Mouse (Mus musculus) left cerebral cortex, postnatal 10 days (tissue): Measurements from ENCODE around the gene Kcna10. TPM values are rescaled to one million over a fixed set of nuclear protein-coding genes. Genes with fewer than 3 reads are reported as not detected.

Experiments used
- DNase-seq, 2 experiments: peaks; one replicate each; pipeline ENCODE4 v3.0.0; 2021 to 2022; ENCODE audit warnings: low spot score in 2 of 2, mixed read lengths in 1 of 2; ENCODE audit errors: extremely low spot score in 1 of 2
- intact Hi-C: fragments of 180-260 bp; cut with DNase I; formaldehyde crosslinking; loops from one replicate; pipeline ENCODE4 v1.15.1; 2025
- total RNA-seq, 2 experiments: library from RNA; stranded (reverse); gene quantifications; 2 replicates each; pipeline ENCODE4 v1.2.3; 2021

Kcna10 gene
- total RNA-seq, result not detected

GRCm38 (mm10) chr3:107182756-107183155 is at the start of gene Kcna10:
TSS of gene Kcna10 (plus strand) at chr3:107183056.
- intact Hi-C loops, result no loop called here
- no peak for DNase-seq

GRCm38 (mm10) chr3:107134457-107134856 is 48.4 kb upstream of the Kcna10 start:
- no peak for DNase-seq
- intact Hi-C loops, result no loop called here

DNA sequence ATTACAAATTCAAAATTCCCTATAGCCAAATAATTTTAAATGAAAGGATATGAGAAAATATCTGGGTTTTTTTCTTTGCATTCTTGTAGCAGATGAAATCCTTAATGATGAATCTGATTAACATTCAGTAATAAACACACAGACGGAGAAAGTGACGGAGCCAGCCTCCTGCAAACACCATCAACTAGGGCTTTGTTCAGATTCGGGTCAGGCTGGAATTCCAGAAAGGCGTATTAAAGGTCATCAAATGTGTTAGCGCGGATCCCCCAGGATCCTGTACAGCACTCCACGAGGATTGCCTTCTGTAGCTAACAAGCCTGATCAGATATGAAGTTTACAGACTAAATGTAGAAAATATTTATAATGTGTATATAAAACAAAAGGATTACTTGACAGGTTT is 35.7 kb upstream of the Kcna10 start:
- intact Hi-C loops, result no loop called here
- DNase-seq, result no peak

- DNase-seq, result no peak
- intact Hi-C loops, result no loop called here
These were observed 33.9 kb upstream of the Kcna10 start for GRCm38 (mm10) chr3:107149006-107149405.

DNA sequence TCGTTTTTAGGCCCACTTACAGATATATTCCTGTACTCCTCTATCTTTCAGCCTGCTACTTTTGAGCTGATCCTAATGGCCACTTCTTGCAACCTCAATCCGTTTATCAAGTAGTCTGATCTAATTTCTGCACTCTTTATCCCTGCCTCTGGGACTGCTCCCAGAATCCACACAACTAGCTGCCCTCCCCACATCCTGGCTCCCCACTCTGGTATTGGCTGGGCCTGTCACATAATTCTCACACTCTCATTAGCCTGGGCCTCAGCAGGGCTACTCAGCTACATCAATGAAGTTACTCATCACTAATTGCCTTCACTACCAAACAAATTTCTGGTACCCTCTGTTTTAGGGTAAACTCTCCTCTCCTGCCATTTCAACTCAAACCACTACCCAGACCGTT is 32.4 kb upstream of the Kcna10 start:
- intact Hi-C loops, result no loop called here
- peak in 1 of 2 experiments; percentile 30 for DNase-seq

DNA sequence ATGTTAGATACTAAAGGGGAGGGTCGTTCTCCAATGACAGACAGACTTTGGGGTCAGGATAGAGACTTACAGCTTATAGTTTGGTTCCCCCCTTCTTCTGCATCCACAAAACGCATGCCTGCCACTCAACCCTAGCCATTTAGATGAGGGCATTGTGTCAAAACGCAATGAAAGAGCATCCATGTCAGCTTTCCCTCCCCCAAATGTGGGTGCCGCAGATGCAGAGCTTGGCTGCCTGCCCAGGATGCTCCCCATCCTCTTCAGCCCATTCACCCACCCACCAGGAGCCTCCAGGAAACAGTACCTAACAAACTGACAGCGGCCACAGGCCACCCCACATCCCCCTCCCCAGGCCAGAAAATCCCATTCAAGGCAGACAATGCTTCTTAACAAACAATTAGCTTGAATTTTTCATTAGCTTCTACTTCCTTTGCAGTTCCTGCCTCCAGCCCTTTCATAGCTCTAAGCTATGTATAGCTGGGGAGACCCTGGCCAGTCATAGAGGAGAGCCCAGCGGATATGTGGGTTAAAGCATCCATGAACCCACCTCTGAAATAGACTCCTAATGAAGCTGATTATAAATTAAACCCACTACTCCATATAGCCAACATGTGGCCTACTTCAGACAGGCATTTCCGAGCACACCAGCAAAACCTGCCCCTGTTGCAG is 31.9 kb upstream of the Kcna10 start:
- peak in 1 of 2 experiments; percentile 47 for DNase-seq
- intact Hi-C loops, result no loop called here

- no peak for DNase-seq
- intact Hi-C loops, result no loop called here
These were observed 28.8 kb upstream of the Kcna10 start for GRCm38 (mm10) chr3:107153772-107154655.

- intact Hi-C loops, result no loop called here
- DNase-seq, result no peak
These were observed 24.0 kb upstream of the Kcna10 start for GRCm38 (mm10) chr3:107158856-107159255.

DNA sequence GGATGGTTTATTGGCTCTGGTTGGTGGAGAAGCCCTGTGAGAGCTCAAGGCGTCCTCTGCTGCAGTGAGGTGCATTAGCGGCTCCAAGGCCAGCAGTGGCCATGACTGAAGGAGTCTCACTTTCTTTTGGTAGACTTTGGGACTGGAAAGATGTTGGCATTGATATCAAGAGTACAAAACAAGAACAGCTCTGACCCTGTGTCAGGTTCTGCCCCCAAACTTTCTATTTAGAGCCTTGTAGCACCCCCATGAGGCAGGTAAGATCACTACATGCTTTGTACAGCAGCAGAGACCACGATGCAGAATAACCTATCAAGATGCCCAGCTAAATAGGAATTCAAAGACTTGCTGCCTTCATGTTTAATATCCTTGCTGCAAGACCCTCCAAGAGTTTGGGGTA is 23.4 kb upstream of the Kcna10 start:
- DNase-seq, result no peak
- intact Hi-C loops, result no loop called here

DNA sequence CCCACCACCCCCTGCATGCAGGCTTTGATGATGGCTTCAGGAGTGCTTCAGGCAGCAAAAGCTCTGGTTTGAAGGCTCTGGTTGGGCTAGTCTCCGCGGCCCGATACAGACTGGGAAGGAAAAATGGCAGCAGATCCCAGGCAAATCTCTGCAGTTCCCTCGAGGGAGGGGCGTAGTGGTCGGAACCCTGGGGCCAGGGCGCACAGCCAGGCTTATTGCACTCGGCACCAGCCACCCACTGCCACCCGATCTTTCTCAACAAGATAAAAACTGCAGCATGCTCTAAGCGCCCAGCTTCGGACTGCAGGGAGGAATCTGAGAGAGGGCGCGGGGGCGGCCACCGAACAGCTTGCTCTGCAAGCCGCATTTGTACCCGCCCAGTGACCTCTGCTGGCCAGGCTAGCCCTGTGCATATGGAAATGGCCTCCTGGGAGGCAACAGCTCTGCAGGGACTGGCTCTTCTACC is 23.0 kb upstream of the Kcna10 start:
- intact Hi-C loops, result loop anchor here (5.0 kb wide), 1 partner anchor 58 kb away; the partner anchor contains the start of gene Kcna2
- DNase-seq, result peak in 1 of 2 experiments; percentile 65

- intact Hi-C loops, result loop anchor here (5.0 kb wide), 1 partner anchor 60 kb away; the partner anchor contains the start of gene Kcna2
- no peak for DNase-seq
These were observed 20.1 kb upstream of the Kcna10 start for GRCm38 (mm10) chr3:107162741-107163140.

- DNase-seq, result no peak
- intact Hi-C loops, result no loop called here
These were observed 13.3 kb upstream of the Kcna10 start for GRCm38 (mm10) chr3:107169552-107169951.

- DNase-seq, result no peak
- intact Hi-C loops, result no loop called here
These were observed 10.9 kb upstream of the Kcna10 start for GRCm38 (mm10) chr3:107171964-107172363.

DNA sequence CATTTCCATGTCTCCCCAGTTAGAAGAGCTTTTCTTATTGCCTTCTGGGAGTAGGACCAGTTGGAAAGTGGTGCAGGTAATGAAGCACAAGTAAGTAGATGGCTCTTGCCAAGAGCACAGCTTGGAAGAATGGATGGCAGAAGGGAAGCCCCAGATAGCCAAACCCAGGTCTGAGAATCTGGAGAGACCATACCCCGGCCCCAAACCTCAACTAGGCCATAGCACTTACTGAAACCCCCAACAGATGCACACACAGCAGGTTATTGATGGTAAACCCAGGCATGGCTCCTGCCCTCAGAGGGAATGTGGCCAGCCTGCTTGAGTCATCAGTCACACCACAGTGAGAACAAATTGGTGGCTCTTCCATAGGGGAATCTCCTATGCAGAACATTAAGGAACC is 10.3 kb upstream of the Kcna10 start:
- intact Hi-C loops, result no loop called here
- no peak for DNase-seq

GRCm38 (mm10) chr3:107175486-107175885 is 7.4 kb upstream of the Kcna10 start:
- DNase-seq, result peak in 1 of 2 experiments; percentile 13
- intact Hi-C loops, result no loop called here

- intact Hi-C loops, result no loop called here
- no peak for DNase-seq
These were observed 6.4 kb upstream of the Kcna10 start for GRCm38 (mm10) chr3:107176501-107176900.

DNA sequence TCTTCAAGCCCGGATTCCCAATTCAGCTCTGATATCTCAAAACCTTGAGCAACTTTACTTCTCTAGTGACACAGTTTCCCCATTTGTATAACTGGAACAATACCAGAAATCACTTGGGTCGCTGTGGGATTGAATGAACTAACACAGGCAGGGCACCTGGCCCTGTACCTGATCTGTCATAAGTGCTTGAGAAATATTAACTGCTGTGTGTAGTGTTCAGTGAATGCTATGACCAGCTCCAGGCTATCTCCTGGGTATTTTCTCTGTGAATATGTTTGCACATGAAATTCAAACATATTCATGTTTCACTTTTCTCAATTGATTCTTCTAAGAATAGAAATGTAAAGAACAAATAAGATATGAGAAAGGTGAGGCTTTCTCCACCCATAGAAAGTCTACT is 2.0 kb upstream of the Kcna10 start:
- intact Hi-C loops, result no loop called here
- no peak for DNase-seq

GRCm38 (mm10) chr3:107183178-107183577 is 322 bp downstream of the Kcna10 start:
- intact Hi-C loops, result no loop called here
- peak in 1 of 2 experiments; percentile 50 for DNase-seq

- intact Hi-C loops, result loop anchor here (5.0 kb wide), 2 partner anchors 243 to 283 kb away; no protein-coding TSS in a partner anchor
These were observed 2.7 kb downstream of the Kcna10 start for GRCm38 (mm10) chr3:107185597-107185996.

GRCm38 (mm10) chr3:107187022-107187421 is 4.2 kb downstream of the Kcna10 start:
- intact Hi-C loops, result loop anchor here (5.0 kb wide), 2 partner anchors 245 to 285 kb away; no protein-coding TSS in a partner anchor
- no peak for DNase-seq

More at GRCm38 (mm10) chr3:107185597-107185996, 2.7 kb downstream of the Kcna10 start:
- no peak for DNase-seq
